Mouse (Mus musculus): ENCODE measurements around the gene Maea. TPM values are rescaled to one million over a fixed set of nuclear protein-coding genes. Genes with fewer than 3 reads are reported as not detected.

Gene Maea
- total RNA-seq (2014; rRNA removed) = 136 and 137 TPM in 2 replicates
- polyA plus RNA-seq (2015; fragmentation: Nextera tagmentation; extraction: Ambion mirVana) = 122 and 129 TPM in 2 replicates

DNA sequence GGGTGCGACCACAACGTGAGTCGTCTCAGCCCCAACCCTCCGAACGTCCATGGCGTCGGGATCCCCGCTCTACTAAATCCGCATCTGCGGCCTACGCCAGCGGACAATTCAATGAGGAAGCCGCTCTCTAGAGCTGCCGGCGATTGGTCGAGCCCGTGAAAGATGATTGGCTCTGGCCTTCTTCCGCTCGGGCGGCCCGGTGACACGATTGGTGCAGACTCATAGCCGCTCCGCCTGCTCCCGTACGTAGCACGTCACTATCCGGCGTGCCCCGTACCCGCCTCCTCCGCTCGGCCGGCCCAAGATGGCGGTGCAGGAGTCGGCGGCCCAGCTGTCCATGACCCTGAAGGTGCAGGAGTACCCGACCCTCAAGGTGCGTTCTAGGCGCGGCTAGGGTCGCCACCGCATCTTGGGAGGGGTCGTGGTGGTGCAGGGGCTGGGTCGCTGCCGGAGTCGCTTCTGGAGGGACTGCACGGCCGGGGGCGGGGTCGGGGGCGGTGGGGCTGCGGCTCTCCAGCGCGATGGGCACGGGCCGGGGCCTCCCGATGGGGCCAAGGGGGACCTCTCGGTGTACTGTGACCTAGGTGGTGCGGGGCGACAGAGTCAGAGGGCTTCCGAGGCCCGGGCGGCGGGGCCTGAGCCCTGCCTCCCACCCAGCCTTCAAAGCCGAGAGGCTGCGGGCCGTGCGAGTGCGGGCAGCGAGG lies at the start of gene Maea:
TSS of gene Maea (plus strand) at position 237 of the 704 bp plus-strand sequence.
- WGBS = under 1% methylated on average over 57 of the region's 71 CpGs
- TF ChIP-seq CTCF (IDR thresholded peaks at IDR 0.05) = peak; percentile 1; the same call in 1 of the 2 replicates
- Histone ChIP-seq H3K36me3 (ENCODE audit: insufficient read depth, low read length) (peaks cover 7% of the 10 kb centered on the region; the same call in 1 of the 2 replicates), H3K27ac (ENCODE audit: low read depth, low read length) (peak within 1 kb of the TSS; percentile 83), H3K4me2 (ENCODE audit: low read depth, low read length, poor library complexity, severe bottlenecking) (peak within 1 kb of the TSS; percentile 76), H3K27me3 (ENCODE audit: insufficient read depth, low read length) (no peaks in the 10 kb centered on the region), H3K9me3 (ENCODE audit: low read length) (no peaks in the 10 kb centered on the region), H3K4me3 (ENCODE audit: low read depth, low read length) (peak within 1 kb of the TSS; percentile 99), H3K4me1 (ENCODE audit: insufficient read depth, low read length) (peaks cover 9% of the 10 kb centered on the region; the same call in 1 of the 2 replicates), H3K9ac (replicated peaks; ENCODE audit: low read length, poor library complexity, severe bottlenecking) (peak within 1 kb of the TSS; percentile 96)
- DNase-seq (ENCODE audit: low spot score) (peak; percentile 99), ATAC-seq (ENCODE audit: low FRiP score) (peak; percentile 100)

DNA sequence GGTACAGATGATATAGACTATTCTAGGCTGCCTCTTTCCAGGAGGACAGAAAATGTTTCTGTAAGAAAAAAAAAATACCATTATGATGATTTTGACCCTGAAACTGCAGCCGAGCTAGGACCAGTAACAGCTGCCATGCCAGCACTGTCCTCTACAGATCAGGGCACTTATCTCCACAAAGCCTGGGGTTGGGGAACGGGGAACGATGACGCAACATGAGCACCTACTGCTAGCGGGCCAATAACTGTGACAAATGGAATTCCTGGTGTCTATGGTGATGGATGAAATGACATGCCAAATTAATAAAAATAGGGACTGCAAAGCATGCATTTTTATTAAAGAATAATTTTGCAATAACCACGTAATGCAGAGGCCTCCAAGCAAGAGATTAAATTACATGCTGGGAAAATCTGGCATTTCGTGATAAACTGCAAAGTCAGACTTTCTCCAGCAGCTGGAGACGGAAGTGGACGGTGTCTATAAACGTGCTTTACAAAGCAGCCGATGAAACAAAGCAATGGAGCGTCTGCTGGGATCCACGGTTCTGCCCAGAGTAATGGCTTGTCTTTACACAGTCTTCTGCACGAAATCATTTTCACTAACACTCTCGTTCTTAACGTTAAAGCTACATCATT lies 41.4 kb upstream of the Maea start:
- H3K4me2 ChIP-seq (ENCODE audit: low read depth, low read length, poor library complexity, severe bottlenecking) = no peak overlapping the region
- no peaks in the 10 kb centered on the region for H3K36me3 ChIP-seq (ENCODE audit: insufficient read depth, low read length)
- no peak overlapping the region for H3K27ac ChIP-seq (ENCODE audit: low read depth, low read length)
- peak; percentile 23 for DNase-seq (ENCODE audit: low spot score)
- TF ChIP-seq CTCF (IDR thresholded peaks at IDR 0.05) = no peak
- ATAC-seq (ENCODE audit: low FRiP score) = no peak
- whole genome bisulfite sequencing = 35% methylated on average over 16 of the region's 16 CpGs
- H3K9me3 ChIP-seq (ENCODE audit: low read length) = no peaks in the 10 kb centered on the region
- no peaks in the 10 kb centered on the region for H3K4me1 ChIP-seq (ENCODE audit: insufficient read depth, low read length)
- no peak overlapping the region for H3K4me3 ChIP-seq (ENCODE audit: low read depth, low read length)
- H3K27me3 ChIP-seq (ENCODE audit: insufficient read depth, low read length) = no peaks in the 10 kb centered on the region
- H3K9ac ChIP-seq (replicated peaks; ENCODE audit: low read length, poor library complexity, severe bottlenecking) = no peak overlapping the region

- DNase-seq (ENCODE audit: low spot score) = no peak
- Histone ChIP-seq H3K9me3 (ENCODE audit: low read length) (no peaks in the 10 kb centered on the region), H3K36me3 (ENCODE audit: insufficient read depth, low read length) (no peaks in the 10 kb centered on the region), H3K4me3 (ENCODE audit: low read depth, low read length) (no peak overlapping the region), H3K27ac (ENCODE audit: low read depth, low read length) (no peak overlapping the region), H3K27me3 (ENCODE audit: insufficient read depth, low read length) (no peaks in the 10 kb centered on the region), H3K4me1 (ENCODE audit: insufficient read depth, low read length) (no peaks in the 10 kb centered on the region), H3K9ac (replicated peaks; ENCODE audit: low read length, poor library complexity, severe bottlenecking) (no peak overlapping the region), H3K4me2 (ENCODE audit: low read depth, low read length, poor library complexity, severe bottlenecking) (no peak overlapping the region)
- peak; percentile 44 for TF ChIP-seq CTCF (IDR thresholded peaks at IDR 0.05)
- no peak for ATAC-seq (ENCODE audit: low FRiP score)
- 71% methylated on average over 6 of the region's 6 CpGs for WGBS
Observed at GRCm38 (mm10) chr5:33297164-33297563, 38.1 kb upstream of the Maea start.

DNA sequence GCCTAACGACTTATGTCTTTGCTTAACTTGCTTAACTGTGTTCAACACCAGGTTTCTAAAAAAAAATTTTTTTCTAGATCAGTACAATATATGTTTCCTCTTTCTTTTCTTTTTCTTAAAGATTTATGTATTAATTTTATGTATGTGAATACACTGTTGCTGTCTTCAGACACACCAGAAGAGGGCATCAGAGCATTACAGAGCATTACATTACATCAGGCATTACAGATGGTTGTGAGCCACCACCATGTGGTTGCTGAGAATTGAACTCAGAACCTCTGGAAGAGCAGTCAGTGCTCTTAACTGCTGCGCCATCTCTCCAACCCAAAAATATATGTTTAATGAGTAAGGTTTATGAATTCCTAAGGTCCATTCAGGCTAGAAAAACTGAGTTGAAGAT lies 33.5 kb upstream of the Maea start:
- DNase-seq (ENCODE audit: low spot score) (no peak), ATAC-seq (ENCODE audit: low FRiP score) (no peak)
- 89% methylated on average over 2 of the region's 2 CpGs for WGBS
- no peak overlapping the region for H3K27ac ChIP-seq (ENCODE audit: low read depth, low read length)
- H3K9me3 ChIP-seq (ENCODE audit: low read length) = no peaks in the 10 kb centered on the region
- H3K27me3 ChIP-seq (ENCODE audit: insufficient read depth, low read length) = no peaks in the 10 kb centered on the region
- no peaks in the 10 kb centered on the region for H3K36me3 ChIP-seq (ENCODE audit: insufficient read depth, low read length)
- H3K4me3 ChIP-seq (ENCODE audit: low read depth, low read length) = no peak overlapping the region
- no peak overlapping the region for H3K9ac ChIP-seq (replicated peaks; ENCODE audit: low read length, poor library complexity, severe bottlenecking)
- no peak overlapping the region for H3K4me2 ChIP-seq (ENCODE audit: low read depth, low read length, poor library complexity, severe bottlenecking)
- no peaks in the 10 kb centered on the region for H3K4me1 ChIP-seq (ENCODE audit: insufficient read depth, low read length)
- TF ChIP-seq CTCF (IDR thresholded peaks at IDR 0.05) = no peak

DNA sequence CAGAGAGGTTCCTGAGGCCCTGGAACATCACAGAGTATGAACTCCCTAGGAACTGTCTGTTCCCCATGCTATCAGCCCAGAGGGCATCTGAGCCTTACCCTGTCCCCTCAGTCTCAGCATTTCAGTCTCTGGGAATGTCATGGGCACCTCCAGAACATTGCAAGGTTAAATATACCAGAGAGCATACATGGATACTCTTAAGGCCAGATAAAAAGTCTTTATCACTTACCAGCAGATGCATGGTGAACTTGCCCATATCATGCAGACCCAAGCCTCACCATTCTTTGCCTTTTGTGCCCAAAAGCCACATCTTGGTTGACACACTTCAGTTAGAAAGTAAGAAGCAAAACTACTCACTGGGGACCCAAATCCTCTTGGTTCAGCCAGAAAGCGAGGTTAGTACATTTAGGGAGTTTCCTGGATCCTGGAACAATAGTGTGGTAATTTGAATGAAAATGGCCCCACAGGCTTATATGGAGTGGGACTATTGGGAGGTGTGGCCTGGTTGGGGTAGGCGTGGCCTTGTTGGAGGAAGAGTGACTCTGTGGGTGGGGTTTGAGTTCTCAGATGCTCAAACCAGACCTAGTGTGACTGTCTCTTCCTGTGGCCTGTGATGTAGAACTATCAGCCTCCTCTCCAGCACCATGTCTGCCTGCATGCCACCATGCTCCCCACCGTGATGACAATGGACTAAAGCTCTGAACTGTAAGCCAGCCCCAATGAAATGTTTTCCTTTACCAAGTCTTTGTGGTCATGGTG lies 24.4 kb upstream of the Maea start:
- H3K4me1 ChIP-seq (ENCODE audit: insufficient read depth, low read length) = no peaks in the 10 kb centered on the region
- no peaks in the 10 kb centered on the region for H3K27me3 ChIP-seq (ENCODE audit: insufficient read depth, low read length)
- ATAC-seq (ENCODE audit: low FRiP score) = no peak
- H3K9ac ChIP-seq (replicated peaks; ENCODE audit: low read length, poor library complexity, severe bottlenecking) = no peak overlapping the region
- no peak for DNase-seq (ENCODE audit: low spot score)
- no peak overlapping the region for H3K27ac ChIP-seq (ENCODE audit: low read depth, low read length)
- H3K9me3 ChIP-seq (ENCODE audit: low read length) = no peaks in the 10 kb centered on the region
- WGBS = 59% methylated on average over 3 of the region's 3 CpGs
- H3K36me3 ChIP-seq (ENCODE audit: insufficient read depth, low read length) = no peaks in the 10 kb centered on the region
- no peak overlapping the region for H3K4me3 ChIP-seq (ENCODE audit: low read depth, low read length)
- no peak overlapping the region for H3K4me2 ChIP-seq (ENCODE audit: low read depth, low read length, poor library complexity, severe bottlenecking)
- no peak for TF ChIP-seq CTCF (IDR thresholded peaks at IDR 0.05)

All from midbrain, postnatal 0 days (tissue).